Mouse (Mus musculus) CH12.LX (cell line): ENCODE measurements around the gene Farsa. TPM values are rescaled to one million over a fixed set of nuclear protein-coding genes. Genes with fewer than 3 reads are reported as not detected.

Source experiments
- DNase-seq: peaks from one replicate; pipeline ENCODE4 v3.0.0-alpha.2; 2013; ENCODE audit errors: extremely low read depth
- H3K27ac ChIP-seq: 2 replicates; pipeline ENCODE4 v1.5.1; 2012; ENCODE audit warnings: low read depth, mild to moderate bottlenecking, control low read depth, moderate library complexity; ENCODE audit not compliant: insufficient read depth
- H3K27me3 ChIP-seq: replicated peaks from 2 replicates; pipeline ENCODE3; 2012; ENCODE audit warnings: inconsistent platforms
- H3K36me3 ChIP-seq, 2 experiments: replicated peaks in 1 of 2; 2 replicates each; pipeline versions ENCODE3 to v1.6.1; 2012; ENCODE audit warnings: inconsistent platforms in 1 of 2, low read length in 1 of 2, mild to moderate bottlenecking in 1 of 2, mixed read lengths in 1 of 2, moderate library complexity in 1 of 2; ENCODE audit not compliant: control insufficient read depth in 1 of 2, insufficient read depth in 1 of 2
- H3K4me1 ChIP-seq, 2 experiments: 2 replicates each; pipeline ENCODE4 v1.6.1; 2012; ENCODE audit warnings: inconsistent platforms in 1 of 2, moderate library complexity in 1 of 2; ENCODE audit not compliant: insufficient read depth in 2 of 2, control insufficient read depth in 1 of 2
- H3K4me2 ChIP-seq: 2 replicates; pipeline ENCODE4 v1.6.1; 2012; ENCODE audit warnings: low read depth, mild to moderate bottlenecking, control low read depth; ENCODE audit not compliant: poor library complexity, insufficient read depth, severe bottlenecking
- H3K4me3 ChIP-seq, 3 experiments: fragments of 150-350 bp in 1 of 3; sonication (generic) in 1 of 3; replicated peaks in 1 of 3; 2 replicates each; pipeline versions ENCODE3 to v1.5.1; 2011 to 2012; ENCODE audit warnings: low read depth in 2 of 3, low read length in 2 of 3, mild to moderate bottlenecking in 2 of 3, moderate library complexity in 2 of 3, control low read depth in 1 of 3, improper control_type of control experiment in 1 of 3, inconsistent platforms in 1 of 3, mixed read lengths in 1 of 3; ENCODE audit not compliant: poor library complexity in 1 of 3
- H3K79me2 ChIP-seq: replicated peaks from 2 replicates; pipeline ENCODE4 v1.6.1; 2012; ENCODE audit warnings: mild to moderate bottlenecking, moderate library complexity; ENCODE audit not compliant: control insufficient read depth, poor library complexity, insufficient read depth, severe bottlenecking; ENCODE audit errors: extremely low read depth
- H3K9ac ChIP-seq: 2 replicates; pipeline ENCODE4 v1.6.1; 2012; ENCODE audit warnings: low read depth, mild to moderate bottlenecking, control low read depth, moderate library complexity; ENCODE audit not compliant: insufficient read depth
- H3K9me3 ChIP-seq: replicated peaks from 2 replicates; pipeline ENCODE3; 2012; ENCODE audit warnings: low read length, inconsistent platforms, mixed read lengths
- E2F4 ChIP-seq: IDR thresholded peaks from 2 replicates; pipeline ENCODE4 v1.6.1; 2011; ENCODE audit warnings: low read depth, low read length, improper control_type of control experiment; ENCODE audit not compliant: insufficient replicate concordance
- EP300 ChIP-seq: IDR thresholded peaks from 2 replicates; pipeline ENCODE4 v1.6.1; 2011; ENCODE audit warnings: low read length, improper control_type of control experiment
- HCFC1 ChIP-seq: IDR thresholded peaks from 2 replicates; pipeline ENCODE4 v1.6.1; 2012; ENCODE audit warnings: low read depth, mild to moderate bottlenecking, inconsistent platforms, low read length, improper control_type of control experiment
- JUN ChIP-seq: IDR thresholded peaks from 2 replicates; pipeline ENCODE4 v1.6.1; 2011; ENCODE audit warnings: low read depth, mild to moderate bottlenecking, low read length, improper control_type of control experiment, moderate library complexity; ENCODE audit not compliant: insufficient read depth
- MAFK ChIP-seq: IDR thresholded peaks from 2 replicates; pipeline ENCODE4 v1.6.1; 2011; ENCODE audit warnings: low read length, improper control_type of control experiment; ENCODE audit not compliant: insufficient replicate concordance
- MEF2A ChIP-seq: IDR thresholded peaks from 2 replicates; pipeline ENCODE4 v1.6.1; 2014; ENCODE audit warnings: low read depth, mild to moderate bottlenecking, inconsistent platforms, low read length, improper control_type of control experiment, borderline replicate concordance
- MYC ChIP-seq: IDR thresholded peaks from 2 replicates; pipeline ENCODE4 v1.6.1; 2011; ENCODE audit warnings: low read depth, mild to moderate bottlenecking, improper control_type of control experiment, low read length
- PAX5 ChIP-seq: IDR thresholded peaks from 2 replicates; pipeline ENCODE4 v1.6.1; 2012; ENCODE audit warnings: low read length, inconsistent platforms, mixed read lengths
- POLR2AphosphoS2 ChIP-seq: IDR thresholded peaks from 2 replicates; pipeline ENCODE4 v1.6.1; 2011; ENCODE audit warnings: low read depth, low read length, improper control_type of control experiment
- RAD21 ChIP-seq: IDR thresholded peaks from 2 replicates; pipeline ENCODE4 v1.6.1; 2011; ENCODE audit warnings: low read depth, mild to moderate bottlenecking, low read length, improper control_type of control experiment, moderate library complexity
- SMC3 ChIP-seq: IDR thresholded peaks from 2 replicates; pipeline ENCODE4 v1.6.1; 2011; ENCODE audit warnings: low read depth, low read length, improper control_type of control experiment
- TBP ChIP-seq: conservative IDR thresholded peaks from 2 replicates; pipeline ENCODE4 v1.6.1; 2011; ENCODE audit warnings: low read depth, low read length, improper control_type of control experiment
- USF2 ChIP-seq: conservative IDR thresholded peaks from 2 replicates; pipeline ENCODE4 v1.6.1; 2011; ENCODE audit warnings: low read depth, low read length, improper control_type of control experiment
- ZC3H11A ChIP-seq: IDR thresholded peaks from 2 replicates; pipeline ENCODE4 v1.6.1; 2012; ENCODE audit warnings: low read depth, mild to moderate bottlenecking, inconsistent platforms, low read length, improper control_type of control experiment
- ZKSCAN1 ChIP-seq: IDR thresholded peaks from 2 replicates; pipeline ENCODE4 v1.6.1; 2012; ENCODE audit warnings: low read depth, inconsistent platforms, low read length, improper control_type of control experiment, borderline replicate concordance
- ZMIZ1 ChIP-seq: IDR thresholded peaks from 2 replicates; pipeline ENCODE4 v1.6.1; 2012; ENCODE audit warnings: low read depth, mild to moderate bottlenecking, inconsistent platforms, low read length, improper control_type of control experiment
- dilution Hi-C: fragments of 300-500 bp; cut with MboI; formaldehyde crosslinking; loops from 2 replicates; pipeline ENCODE4 v1.14.3; 2020; ENCODE audit warnings: low sequenced_read_pairs; ENCODE audit not compliant: extremely low pct_unique_long_range_greater_than_20kb, extremely low pct_ligation_motif_present
- in situ Hi-C: fragments of 300-500 bp; cut with MboI; formaldehyde crosslinking; loops from 3 replicates; pipeline ENCODE4 v1.14.3; 2019; ENCODE audit warnings: low sequenced_read_pairs, low pct_ligation_motif_present, low pct_unique_long_range_greater_than_20kb, mixed read lengths
- polyA plus RNA-seq: library from polyadenylated mRNA; unstranded; fragments of >175 nt; gene quantifications from 2 replicates; pipeline ENCODE4 v1.2.1, GENCODE M21; 2012; ENCODE audit warnings: low read depth; ENCODE audit not compliant: insufficient read length
- total RNA-seq, 2 experiments: library from RNA; depleted of rRNA; stranded (reverse); fragments of 300-350 nt in 1 of 2; fragments of >200 nt in 1 of 2; gene quantifications; 2 replicates each; pipeline ENCODE4 v1.2.3; 2012 to 2014

The Farsa gene
- total and polyA plus RNA-seq, 3 experiments: 142 to 175 (median 146) TPM

DNA sequence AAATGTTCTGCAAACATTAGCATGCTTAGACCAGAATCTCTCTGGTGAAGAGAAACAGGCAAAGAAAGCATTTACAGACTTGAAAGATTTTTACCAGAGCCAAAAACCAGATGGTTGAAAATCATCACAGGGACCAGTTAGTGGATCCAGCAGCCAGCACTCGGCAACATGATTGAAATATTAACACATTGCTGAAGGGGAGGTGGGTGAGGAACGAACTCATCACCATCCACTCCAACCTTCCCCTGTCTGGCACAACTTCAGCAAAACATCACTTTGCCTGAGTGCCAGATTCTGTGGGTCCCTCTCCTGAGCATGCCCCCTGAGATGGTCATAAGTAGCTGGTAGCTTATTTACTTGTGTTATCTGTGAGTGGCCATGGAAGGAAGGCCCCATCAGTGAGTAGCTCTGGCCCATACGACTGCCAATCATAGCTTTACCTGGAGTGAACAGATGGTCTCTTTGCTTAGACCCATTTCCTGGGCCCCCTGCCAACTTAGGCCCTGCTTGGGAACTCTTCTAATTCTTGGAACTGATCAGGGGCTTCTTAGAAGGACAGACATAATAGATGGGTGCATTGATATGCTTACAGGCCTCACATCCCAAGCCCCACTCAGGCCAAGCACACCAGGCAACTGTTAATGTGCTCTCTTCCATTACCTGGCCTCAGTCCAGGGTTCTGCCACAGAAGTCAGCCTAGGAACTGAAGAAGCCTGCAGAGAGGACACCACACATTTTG is 20.7 kb downstream of the Farsa start:
- H3K27ac ChIP-seq: no peak overlapping the region
- no peak for DNase-seq
- H3K36me3 ChIP-seq: peaks cover 3 to 25% of the 10 kb centered on the region in 2 experiments
- H3K4me3 ChIP-seq: no peak overlapping the region
- no peaks in the 10 kb centered on the region for H3K79me2 ChIP-seq
- H3K4me1 ChIP-seq: no peaks in the 10 kb centered on the region
- H3K4me2 ChIP-seq: no peak overlapping the region
- TF ChIP-seq ZKSCAN1: no peak
- no peak for TF ChIP-seq USF2
- no peak for TF ChIP-seq MEF2A
- no peak for TF ChIP-seq TBP
- no peak for TF ChIP-seq MAFK
- no peak for TF ChIP-seq RAD21
- no peak for TF ChIP-seq ZMIZ1
- no peak for TF ChIP-seq ZC3H11A
- TF ChIP-seq SMC3: no peak
- TF ChIP-seq JUN: no peak
- no peak for TF ChIP-seq MYC
- no peak for TF ChIP-seq POLR2AphosphoS2
- TF ChIP-seq HCFC1: no peak
- no peak for TF ChIP-seq E2F4
- H3K9me3 ChIP-seq: no peaks in the 10 kb centered on the region
- in situ Hi-C loops (no loop called here), dilution Hi-C loops (no loop called here)
- H3K9ac ChIP-seq: no peak overlapping the region
- H3K27me3 ChIP-seq: no peaks in the 10 kb centered on the region

DNA sequence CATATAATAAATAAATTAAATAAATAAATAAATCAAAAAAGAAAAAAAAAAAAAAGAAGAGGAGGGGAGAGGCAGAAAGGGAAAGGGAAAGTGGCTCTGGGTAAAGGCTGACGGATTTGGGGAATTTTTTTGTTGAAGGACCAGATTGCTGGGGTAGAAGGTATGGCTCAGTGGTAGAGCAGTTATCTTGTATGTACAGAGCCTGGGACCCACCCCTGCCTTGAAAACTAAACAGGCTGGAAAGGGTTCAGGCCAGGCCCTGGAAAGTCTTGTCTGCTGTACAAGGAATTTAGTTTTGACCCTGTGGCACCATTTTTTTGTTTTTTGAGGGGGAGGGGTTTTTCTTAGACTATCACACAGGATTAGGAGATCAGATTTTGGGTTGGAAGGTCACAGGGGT is 22.1 kb downstream of the Farsa start:
- no peaks in the 10 kb centered on the region for H3K79me2 ChIP-seq
- dilution Hi-C loops: no loop called here
- H3K27me3 ChIP-seq: no peaks in the 10 kb centered on the region
- TF ChIP-seq EP300: no peak
- no peak for TF ChIP-seq PAX5
- TF ChIP-seq ZC3H11A: no peak
- H3K9me3 ChIP-seq: no peaks in the 10 kb centered on the region
- H3K36me3 ChIP-seq: peaks cover 0 to 20% of the 10 kb centered on the region in 2 experiments
- in situ Hi-C loops: no loop called here
- H3K9ac ChIP-seq: no peak overlapping the region
- no peak overlapping the region for H3K4me2 ChIP-seq
- no peak overlapping the region for H3K27ac ChIP-seq
- no peak overlapping the region for H3K4me3 ChIP-seq
- no peak for DNase-seq
- no peaks in the 10 kb centered on the region for H3K4me1 ChIP-seq
